Mouse (Mus musculus) embryo, embryonic 10.5 days (tissue): ENCODE results near the gene Trpc4ap.

ENCODE experiments used
- DNase-seq: peaks from one replicate; pipeline ENCODE4 v3.0.0-alpha.2; 2015; ENCODE audit warnings: low spot score

Gene Trpc4ap

GRCm38 (mm10) chr2:155693136-155693535 is 952 bp upstream of the Trpc4ap start:
- no peak for DNase-seq

- DNase-seq = no peak
Observed at GRCm38 (mm10) chr2:155691336-155691722, 855 bp downstream of the Trpc4ap start.

- no peak for DNase-seq
Observed at GRCm38 (mm10) chr2:155689211-155689610, 3.0 kb downstream of the Trpc4ap start.

GRCm38 (mm10) chr2:155687746-155688145 is 4.4 kb downstream of the Trpc4ap start:
- no peak for DNase-seq

- no peak for DNase-seq
Observed at GRCm38 (mm10) chr2:155686572-155686971, 5.6 kb downstream of the Trpc4ap start.

- DNase-seq = no peak
Observed at GRCm38 (mm10) chr2:155683821-155684220, 8.4 kb downstream of the Trpc4ap start.

GRCm38 (mm10) chr2:155683137-155683536 is 9.0 kb downstream of the Trpc4ap start:
- DNase-seq = no peak

GRCm38 (mm10) chr2:155681874-155682273 is 10.3 kb downstream of the Trpc4ap start:
- no peak for DNase-seq

- no peak for DNase-seq
Observed at GRCm38 (mm10) chr2:155681194-155681593, 11.0 kb downstream of the Trpc4ap start.

GRCm38 (mm10) chr2:155680591-155680990 is 11.6 kb downstream of the Trpc4ap start:
- DNase-seq = no peak

GRCm38 (mm10) chr2:155679586-155680110 is 12.5 kb downstream of the Trpc4ap start:
- DNase-seq = no peak

GRCm38 (mm10) chr2:155675118-155675517 is 17.1 kb downstream of the Trpc4ap start:
- no peak for DNase-seq

- peak; percentile 75 for DNase-seq
Observed at GRCm38 (mm10) chr2:155673546-155673945, 18.6 kb downstream of the Trpc4ap start.

GRCm38 (mm10) chr2:155671236-155671635 is 20.9 kb downstream of the Trpc4ap start:
- no peak for DNase-seq

- DNase-seq = peak; percentile 72
Observed at GRCm38 (mm10) chr2:155668461-155668860, 23.7 kb downstream of the Trpc4ap start.

GRCm38 (mm10) chr2:155667881-155668280 is 24.3 kb downstream of the Trpc4ap start:
- no peak for DNase-seq

GRCm38 (mm10) chr2:155663910-155664460 is 28.2 kb downstream of the Trpc4ap start:
- no peak for DNase-seq

- DNase-seq = peak; percentile 77
Observed at GRCm38 (mm10) chr2:155663097-155663496, 29.1 kb downstream of the Trpc4ap start.

GRCm38 (mm10) chr2:155662390-155662789 is 29.8 kb downstream of the Trpc4ap start:
- no peak for DNase-seq

GRCm38 (mm10) chr2:155655759-155656372 is 36.3 kb downstream of the Trpc4ap start:
- DNase-seq = peak; percentile 20

GRCm38 (mm10) chr2:155652618-155653017 is 39.6 kb downstream of the Trpc4ap start:
- DNase-seq = no peak

GRCm38 (mm10) chr2:155645746-155646145 is 46.4 kb downstream of the Trpc4ap start:
- no peak for DNase-seq

GRCm38 (mm10) chr2:155641540-155642472 is 50.4 kb downstream of the Trpc4ap start:
- DNase-seq = peak; percentile 12
